Mouse (Mus musculus) thymus, postnatal 4 days (tissue): ENCODE data around the gene Mosmo.

ENCODE experiments used
- DNase-seq: peaks from one replicate; pipeline ENCODE4 v3.0.0; 2021

Gene Mosmo

GRCm38 (mm10) chr7:120677001-120677643, at the start of gene Mosmo:
TSS of gene Mosmo (plus strand) at chr7:120677618.
- DNase-seq, result peak; percentile 87

GRCm38 (mm10) chr7:120632518-120632917, 44.9 kb upstream of the Mosmo start:
- peak; percentile 20 for DNase-seq

GRCm38 (mm10) chr7:120634301-120634700, 43.1 kb upstream of the Mosmo start:
- DNase-seq, result peak; percentile 12

- DNase-seq, result peak; percentile 91
These were observed 42.6 kb upstream of the Mosmo start, which contains the start of gene Uqcrc2 for GRCm38 (mm10) chr7:120634711-120635361. TSS of gene Uqcrc2 (plus strand) at chr7:120635176.

DNA sequence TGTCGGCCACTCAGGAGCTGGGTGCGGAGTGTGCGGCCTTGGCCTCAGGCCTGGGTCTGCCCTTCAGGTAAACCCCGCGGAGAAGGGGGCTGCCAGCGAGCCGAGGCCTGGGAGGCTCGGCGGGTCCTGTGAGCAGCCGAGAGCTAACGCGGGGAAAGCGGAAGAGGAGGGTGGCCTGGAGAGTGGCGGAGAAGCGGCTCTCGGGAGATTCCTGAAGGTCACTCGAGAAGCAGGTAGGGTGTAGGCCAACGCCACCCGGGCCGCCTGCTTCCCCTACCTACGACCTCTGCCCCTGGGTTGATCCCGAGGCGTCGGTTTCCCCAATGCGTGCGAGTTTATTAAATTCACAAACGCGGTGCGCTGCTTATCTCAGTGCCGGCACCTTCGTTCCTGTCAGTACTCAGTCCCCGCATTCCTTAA, 42.0 kb upstream of the Mosmo start:
- DNase-seq, result no peak

GRCm38 (mm10) chr7:120635821-120636220, 41.6 kb upstream of the Mosmo start:
- DNase-seq, result peak; percentile 29

GRCm38 (mm10) chr7:120643217-120643616, 34.2 kb upstream of the Mosmo start:
- peak; percentile 29 for DNase-seq

- no peak for DNase-seq
These were observed 29.6 kb upstream of the Mosmo start for GRCm38 (mm10) chr7:120647849-120648248.

GRCm38 (mm10) chr7:120662079-120662478, 15.3 kb upstream of the Mosmo start:
- no peak for DNase-seq

DNA sequence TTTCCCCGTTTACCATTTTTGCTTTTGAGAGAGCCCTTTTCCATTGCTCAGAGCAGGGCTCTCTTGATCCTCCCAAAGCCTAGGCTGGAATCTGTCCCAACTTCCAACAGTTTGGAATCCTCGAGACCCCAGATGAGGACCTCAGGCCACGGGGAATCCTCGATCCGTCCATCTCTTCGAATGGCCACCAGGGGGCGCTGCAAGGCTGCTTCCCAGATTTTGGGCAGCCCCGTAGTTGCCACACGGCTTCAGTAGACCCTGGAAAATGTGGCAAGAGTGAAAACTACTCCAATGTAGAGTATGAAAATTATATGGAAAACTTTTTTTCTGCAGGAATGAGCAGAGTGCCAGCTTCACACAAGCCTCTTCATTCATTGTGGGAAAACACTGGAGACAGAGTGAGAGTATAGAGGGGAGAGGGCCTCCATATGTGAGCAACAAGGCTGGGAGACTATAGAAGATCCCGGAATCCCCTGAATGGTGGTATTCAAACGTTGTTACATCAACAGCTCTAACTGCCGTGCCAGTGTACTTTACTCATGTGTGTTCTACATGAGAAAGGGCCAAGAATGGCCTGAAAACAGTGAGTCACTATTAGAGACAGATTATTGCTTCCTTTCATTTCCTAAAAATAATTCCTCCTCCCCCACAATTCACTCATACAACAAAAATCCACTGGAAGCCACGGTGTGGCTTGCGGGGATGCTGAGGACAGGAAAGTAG, 7.1 kb upstream of the Mosmo start, which contains the start of gene Pdzd9:
Gene Pdzd9 (minus strand): TSS at position 191 of the 723 bp plus-strand sequence.
- peak; percentile 86 for DNase-seq

- DNase-seq, result no peak
These were observed 6.1 kb upstream of the Mosmo start for GRCm38 (mm10) chr7:120671271-120671670.

- peak; percentile 68 for DNase-seq
These were observed 530 bp downstream of the Mosmo start for GRCm38 (mm10) chr7:120677764-120678531.

DNA sequence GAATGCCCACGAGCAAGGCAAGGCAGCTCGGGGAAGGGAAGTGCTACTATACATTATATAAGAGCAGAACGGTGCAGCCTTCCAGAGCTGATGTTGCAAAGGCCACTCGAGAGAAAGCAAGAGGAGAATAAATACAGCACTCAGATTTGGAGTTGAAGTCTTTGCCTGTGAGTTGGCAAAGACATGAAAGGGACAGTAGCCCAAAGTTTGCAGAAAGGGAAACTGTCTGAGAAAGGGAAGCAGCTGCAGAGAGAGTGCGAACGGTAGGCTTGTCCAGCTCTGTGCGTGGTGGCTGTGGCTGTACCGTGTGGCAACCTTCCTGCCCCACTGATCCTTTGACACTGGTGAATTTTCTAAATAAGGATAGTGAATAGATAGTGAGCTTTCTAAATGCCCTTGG, 1.6 kb downstream of the Mosmo start:
- no peak for DNase-seq

GRCm38 (mm10) chr7:120682002-120682401, 4.6 kb downstream of the Mosmo start:
- no peak for DNase-seq

- DNase-seq, result no peak
These were observed 7.3 kb downstream of the Mosmo start for GRCm38 (mm10) chr7:120684731-120685161.

DNA sequence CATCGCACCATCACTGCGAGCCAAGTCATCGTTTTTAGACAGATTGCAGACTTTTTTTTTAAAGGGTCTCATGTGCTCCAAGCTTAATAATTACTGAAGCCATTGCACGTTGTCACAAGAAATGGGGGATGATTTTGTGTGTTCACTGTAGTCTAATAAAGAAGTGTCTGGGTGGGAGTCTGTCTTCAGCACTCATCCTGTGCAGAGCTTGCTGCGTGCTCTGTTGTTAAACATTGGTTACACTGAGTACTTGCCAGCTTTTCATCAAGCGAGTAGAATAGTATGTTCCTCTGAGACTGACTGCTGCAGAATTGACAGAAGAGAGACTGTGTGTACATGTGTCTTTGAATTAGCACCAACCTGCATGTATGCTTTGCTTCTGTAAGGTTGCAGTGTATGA, 7.8 kb downstream of the Mosmo start:
- no peak for DNase-seq

GRCm38 (mm10) chr7:120690634-120691033, 13.2 kb downstream of the Mosmo start:
- peak; percentile 66 for DNase-seq

DNA sequence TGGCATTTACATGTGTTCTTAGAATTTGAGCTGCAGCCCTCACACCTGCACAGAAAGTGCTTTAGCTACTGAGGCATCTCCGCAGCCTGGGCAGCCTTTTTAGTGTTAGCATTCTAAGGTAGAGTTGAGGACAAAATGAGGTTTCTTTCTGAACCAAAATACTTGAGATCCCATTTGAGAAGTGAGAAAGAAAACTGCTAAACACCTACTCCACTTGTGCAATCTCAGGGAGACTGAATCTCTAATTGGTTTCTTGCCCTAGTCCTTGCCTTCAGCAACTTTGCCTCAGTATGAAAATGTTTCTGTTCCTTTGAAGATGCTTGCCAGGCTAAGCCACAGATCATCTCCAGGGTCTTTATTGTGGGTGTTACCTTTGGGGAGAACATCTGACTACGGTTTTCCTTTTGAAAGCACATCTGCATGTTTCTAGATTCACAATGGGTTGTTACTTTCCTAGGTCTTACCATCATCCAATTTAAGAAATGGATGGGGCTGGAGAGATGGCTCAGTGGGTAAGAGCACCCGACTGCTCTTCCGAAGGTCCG, 16.5 kb downstream of the Mosmo start:
- no peak for DNase-seq

- DNase-seq, result no peak
These were observed 17.8 kb downstream of the Mosmo start for GRCm38 (mm10) chr7:120695196-120695595.

- no peak for DNase-seq
These were observed 18.2 kb downstream of the Mosmo start for GRCm38 (mm10) chr7:120695641-120696040.

DNA sequence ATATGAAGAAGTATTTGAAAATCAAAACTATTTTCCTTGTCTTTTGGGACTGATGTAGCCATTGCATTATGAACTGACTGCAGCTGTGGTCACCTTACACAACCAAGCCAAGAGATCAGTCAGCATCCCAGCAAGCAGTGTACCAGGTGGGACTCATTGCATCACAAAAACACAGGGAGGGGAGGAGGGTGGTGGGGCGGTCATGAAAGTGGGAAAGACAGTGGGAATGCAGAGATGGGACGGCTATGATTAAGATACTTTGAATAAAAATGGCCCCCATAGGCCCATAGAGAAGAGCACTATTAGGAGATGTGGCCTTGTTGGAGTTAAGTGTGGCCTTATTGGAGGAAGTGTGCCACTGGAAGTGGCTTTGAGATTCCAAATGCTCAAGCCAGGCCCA, 18.9 kb downstream of the Mosmo start:
- no peak for DNase-seq

- DNase-seq, result no peak
These were observed 22.2 kb downstream of the Mosmo start for GRCm38 (mm10) chr7:120699586-120699985.

DNA sequence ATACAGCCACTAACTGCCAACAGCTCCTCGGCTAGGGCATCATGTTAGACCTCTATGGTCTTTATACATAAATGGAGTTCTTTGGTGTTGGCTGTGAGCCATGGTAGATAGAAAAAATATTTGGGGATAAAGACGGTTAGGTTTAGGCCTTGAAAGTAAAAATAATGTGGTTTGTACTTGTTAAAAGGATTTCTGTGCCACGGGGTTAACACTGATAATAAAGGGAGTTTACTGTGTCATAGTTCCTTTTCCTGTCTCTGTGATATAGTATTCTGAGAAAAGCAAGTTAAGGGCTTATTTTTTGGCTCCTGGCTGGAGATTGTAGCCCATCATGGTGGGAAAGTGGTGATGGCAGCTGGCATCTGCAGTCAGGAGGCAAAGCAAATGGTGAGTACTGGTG, 26.5 kb downstream of the Mosmo start:
- no peak for DNase-seq
